ENCODE assay signal across 8 mouse cellular contexts in the genomic region with DNA sequence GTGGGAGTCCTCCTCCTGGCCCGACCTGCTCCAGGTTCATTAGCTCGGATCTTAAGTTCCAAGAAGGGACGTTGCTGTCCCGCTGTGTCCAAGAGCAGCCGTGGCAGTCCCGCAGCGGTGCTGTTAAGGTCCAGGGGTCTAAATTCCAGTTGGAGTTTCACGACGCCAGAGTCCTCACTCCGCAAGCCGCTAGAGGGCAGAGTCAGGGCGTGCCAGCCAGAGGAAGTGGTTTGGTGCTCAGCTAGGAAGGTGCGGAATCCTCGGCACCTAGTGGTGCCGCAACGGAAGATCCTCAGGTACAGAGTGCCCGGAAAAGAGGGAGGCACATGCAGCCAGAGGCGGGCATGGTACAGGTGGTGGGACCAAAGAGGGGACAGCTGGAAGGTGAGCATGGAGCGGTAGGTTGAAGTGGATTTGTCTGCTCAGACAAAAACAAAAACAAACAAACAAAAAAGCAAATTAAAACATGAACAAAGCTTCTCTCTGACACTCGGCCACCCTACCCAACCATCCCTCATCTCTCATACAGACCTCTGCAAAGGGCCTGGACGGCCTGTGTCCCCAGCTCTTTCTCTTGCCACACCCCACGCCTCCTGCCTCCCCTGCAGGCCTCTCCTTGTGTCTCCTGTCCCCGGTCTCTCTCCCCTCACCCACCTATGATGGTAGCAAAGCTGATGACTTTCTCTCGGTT. TPM values are rescaled to one million over a fixed set of nuclear protein-coding genes. Genes with fewer than 3 reads are reported as not detected.
DNase-seq lines count a peak whose midpoint lies in the region; ATAC-seq lines count a peak whose summit lies in the region.

No protein-coding gene starts in this region.

- H3K4me1 ChIP-seq in intestine, embryonic 16.5 days (ENCODE audit: control insufficient read depth, insufficient read depth, low read length): 0 out of 2 replicates have a peak, but pooled peaks cover 4% of the 10 kb centered on the region
- H3K4me1 ChIP-seq in limb, embryonic 13.5 days: peaks cover 12% of the 10 kb centered on the region
- H3K4me1 ChIP-seq in midbrain, embryonic 14.5 days (ENCODE audit: control insufficient read depth, insufficient read depth, low read length): 0 out of 2 replicates have a peak, but pooled peaks cover 6% of the 10 kb centered on the region

- H3K27me3 ChIP-seq in intestine, embryonic 16.5 days (replicated peaks; ENCODE audit: control insufficient read depth, insufficient read depth, low read length): no peaks in the 10 kb centered on the region
- H3K27me3 ChIP-seq in limb, embryonic 13.5 days: no peaks in the 10 kb centered on the region
- H3K27me3 ChIP-seq in midbrain, embryonic 14.5 days (ENCODE audit: control insufficient read depth, insufficient read depth, low read length): no peaks in the 10 kb centered on the region

- peak; percentile 82 for ATAC-seq in intestine, embryonic 16.5 days
- ATAC-seq in limb, embryonic 13.5 days (ENCODE audit: low FRiP score, low read depth): peak; percentile 79
- peak; percentile 58 for ATAC-seq in midbrain, embryonic 14.5 days (ENCODE audit: low FRiP score, low TSS enrichment)

- 10% methylated on average over 24 of the region's 24 CpGs for WGBS in intestine, embryonic 16.5 days
- 13% methylated on average over 24 of the region's 24 CpGs for WGBS in limb, embryonic 13.5 days
- 11% methylated on average over 24 of the region's 24 CpGs for WGBS in midbrain, embryonic 14.5 days

- peak; percentile 36 for DNase-seq in ovary, adult 18-20 months (ENCODE audit: low spot score)
- DNase-seq in ovary, postnatal 10 days (ENCODE audit: low spot score): no peak
- peak; percentile 83 to 87 for DNase-seq in cerebellum, postnatal 10 days
- DNase-seq in frontal cortex, postnatal 36 days (ENCODE audit: low spot score in 2 of 2): peak; percentile 68 to 78
- peak; percentile 85 for DNase-seq in midbrain, embryonic 14.5 days
- DNase-seq in spleen, postnatal 4 days (ENCODE audit: low spot score in 2 of 2): peak; percentile 60 to 83

- peak overlapping the region; percentile 21; the same call in 1 of the 2 replicates for H3K4me3 ChIP-seq in intestine, embryonic 16.5 days (ENCODE audit: low read length)
- H3K4me3 ChIP-seq in limb, embryonic 13.5 days: peak overlapping the region; percentile 27
- no peak overlapping the region for H3K4me3 ChIP-seq in midbrain, embryonic 14.5 days (replicated peaks; ENCODE audit: low read depth, low read length)

- H3K4me2 ChIP-seq in intestine, embryonic 16.5 days (ENCODE audit: low read depth, low read length): peak overlapping the region; percentile 50
- H3K4me2 ChIP-seq in limb, embryonic 13.5 days (replicated peaks): peak overlapping the region; percentile 60
- H3K4me2 ChIP-seq in midbrain, embryonic 14.5 days (ENCODE audit: low read length): peak overlapping the region; percentile 45

- H3K9ac ChIP-seq in intestine, embryonic 16.5 days (ENCODE audit: low read depth, low read length): no peak overlapping the region
- peak overlapping the region; percentile 53; the same call in 1 of the 2 replicates for H3K9ac ChIP-seq in limb, embryonic 13.5 days
- no peak overlapping the region for H3K9ac ChIP-seq in midbrain, embryonic 14.5 days (replicated peaks; ENCODE audit: low read length)

- H3K27ac ChIP-seq in intestine, embryonic 16.5 days (ENCODE audit: low read length): no peak overlapping the region
- H3K27ac ChIP-seq in limb, embryonic 13.5 days: no peak overlapping the region
- H3K27ac ChIP-seq in midbrain, embryonic 14.5 days (replicated peaks; ENCODE audit: low read depth, low read length): no peak overlapping the region

- no peaks in the 10 kb centered on the region for H3K9me3 ChIP-seq in intestine, embryonic 16.5 days (ENCODE audit: control insufficient read depth, low read length)
- no peaks in the 10 kb centered on the region for H3K9me3 ChIP-seq in limb, embryonic 13.5 days
- no peaks in the 10 kb centered on the region for H3K9me3 ChIP-seq in midbrain, embryonic 14.5 days (ENCODE audit: control insufficient read depth, low read length)

- H3K36me3 ChIP-seq in intestine, embryonic 16.5 days (ENCODE audit: control insufficient read depth, insufficient read depth, low read length): no peaks in the 10 kb centered on the region
- H3K36me3 ChIP-seq in limb, embryonic 13.5 days: no peaks in the 10 kb centered on the region
- no peaks in the 10 kb centered on the region for H3K36me3 ChIP-seq in midbrain, embryonic 14.5 days (ENCODE audit: control insufficient read depth, insufficient read depth, low read length)

RNA-seq across cellular contexts. Expression of gene Inhbe, which starts 3.5 kb away (rescaled TPM):
- polyA plus RNA-seq in intestine, embryonic 16.5 days (2015; fragmentation: Nextera tagmentation; extraction: Ambion mirVana): not detected in 2 replicates
- polyA plus RNA-seq in limb, embryonic 13.5 days (2015; fragmentation: Nextera tagmentation; extraction: Ambion mirVana): 0.04 and 0.05 TPM in 2 replicates
- 0.04 TPM in 1 of 2 replicates, not detected in the other for polyA plus RNA-seq in midbrain, embryonic 14.5 days (2014; fragmentation: Nextera tagmentation; extraction: Ambion mirVana)

RNA-seq across cellular contexts. Expression of gene Gli1, which starts 9.0 kb away (rescaled TPM):
- polyA plus RNA-seq in intestine, embryonic 16.5 days (2015; fragmentation: Nextera tagmentation; extraction: Ambion mirVana): 6.6 and 7.6 TPM in 2 replicates
- 14.8 and 16.5 TPM in 2 replicates for polyA plus RNA-seq in limb, embryonic 13.5 days (2015; fragmentation: Nextera tagmentation; extraction: Ambion mirVana)
- polyA plus RNA-seq in midbrain, embryonic 14.5 days (2014; fragmentation: Nextera tagmentation; extraction: Ambion mirVana): 0.92 and 1.2 TPM in 2 replicates

RNA-seq across cellular contexts. Expression of gene Inhbc, which starts 19.5 kb away (rescaled TPM):
- not detected in 2 replicates for polyA plus RNA-seq in intestine, embryonic 16.5 days (2015; fragmentation: Nextera tagmentation; extraction: Ambion mirVana)
- not detected in 2 replicates for polyA plus RNA-seq in limb, embryonic 13.5 days (2015; fragmentation: Nextera tagmentation; extraction: Ambion mirVana)
- not detected in 2 replicates for polyA plus RNA-seq in midbrain, embryonic 14.5 days (2014; fragmentation: Nextera tagmentation; extraction: Ambion mirVana)

RNA-seq across cellular contexts. Expression of gene Arhgap9, which starts 29.0 kb away (rescaled TPM):
- polyA plus RNA-seq in intestine, embryonic 16.5 days (2015; fragmentation: Nextera tagmentation; extraction: Ambion mirVana): 7.9 and 9.0 TPM in 2 replicates
- 5.2 and 5.4 TPM in 2 replicates for polyA plus RNA-seq in limb, embryonic 13.5 days (2015; fragmentation: Nextera tagmentation; extraction: Ambion mirVana)
- polyA plus RNA-seq in midbrain, embryonic 14.5 days (2014; fragmentation: Nextera tagmentation; extraction: Ambion mirVana): 0.18 and 1.1 TPM in 2 replicates

RNA-seq across cellular contexts. Expression of gene R3hdm2, which starts 29.4 kb away (rescaled TPM):
- 17.7 and 18.3 TPM in 2 replicates for polyA plus RNA-seq in intestine, embryonic 16.5 days (2015; fragmentation: Nextera tagmentation; extraction: Ambion mirVana)
- polyA plus RNA-seq in limb, embryonic 13.5 days (2015; fragmentation: Nextera tagmentation; extraction: Ambion mirVana): 43.3 and 54.5 TPM in 2 replicates
- polyA plus RNA-seq in midbrain, embryonic 14.5 days (2014; fragmentation: Nextera tagmentation; extraction: Ambion mirVana): 34.0 and 39.8 TPM in 2 replicates
